Mouse (Mus musculus): Measurements from ENCODE around the gene Rabl6.

Rabl6 gene

GRCm38 (mm10) chr2:25546811-25547491 lies 61.4 kb downstream of the Rabl6 start, which contains the start of gene Traf2:
Gene Traf2, minus strand, starts transcription at chr2:25546940.
- peak; percentile 100 for ATAC-seq (ENCODE audit: low TSS enrichment)

DNA sequence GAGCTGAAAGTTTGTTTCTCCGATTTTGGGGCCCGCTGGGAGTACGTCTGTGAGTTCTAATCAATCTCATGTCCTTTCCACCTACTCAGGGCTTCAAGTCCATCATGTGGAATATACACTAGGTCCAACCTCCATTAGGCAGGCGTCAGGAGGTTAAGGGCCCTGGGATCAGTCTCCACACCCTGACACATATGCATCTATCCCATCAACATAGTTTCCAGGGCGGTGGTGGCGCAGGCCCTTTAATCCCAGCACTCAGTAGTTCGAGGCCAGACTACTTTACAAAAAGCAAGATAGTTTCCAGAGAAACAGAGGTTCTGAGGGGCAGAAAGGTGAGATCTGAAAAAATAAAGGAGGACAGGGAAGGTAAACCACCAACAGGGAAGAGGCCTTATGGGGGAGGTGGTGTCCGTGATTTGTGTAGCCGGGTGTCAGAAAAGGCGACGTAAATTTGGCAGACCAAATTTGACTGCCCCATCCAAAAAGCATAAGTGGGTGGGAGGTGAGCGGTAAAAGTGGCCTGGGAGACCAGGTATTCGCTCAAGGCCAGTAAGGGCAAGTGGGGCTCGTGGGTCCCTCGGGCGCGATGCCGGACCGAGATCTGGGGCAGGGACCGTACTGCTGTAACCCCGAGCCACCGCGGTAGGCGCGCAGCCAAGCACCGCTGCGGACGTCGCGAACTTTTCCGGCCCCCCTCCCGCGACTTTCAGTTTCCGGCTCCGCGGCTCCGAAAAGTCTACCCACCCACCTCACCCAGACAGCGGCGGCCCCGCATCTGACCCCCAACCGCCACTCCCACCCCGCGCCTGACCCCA lies 62.1 kb downstream of the Rabl6 start:
- ATAC-seq (ENCODE audit: low TSS enrichment), result peak; percentile 11; the same call in 1 of the 2 replicates

DNA sequence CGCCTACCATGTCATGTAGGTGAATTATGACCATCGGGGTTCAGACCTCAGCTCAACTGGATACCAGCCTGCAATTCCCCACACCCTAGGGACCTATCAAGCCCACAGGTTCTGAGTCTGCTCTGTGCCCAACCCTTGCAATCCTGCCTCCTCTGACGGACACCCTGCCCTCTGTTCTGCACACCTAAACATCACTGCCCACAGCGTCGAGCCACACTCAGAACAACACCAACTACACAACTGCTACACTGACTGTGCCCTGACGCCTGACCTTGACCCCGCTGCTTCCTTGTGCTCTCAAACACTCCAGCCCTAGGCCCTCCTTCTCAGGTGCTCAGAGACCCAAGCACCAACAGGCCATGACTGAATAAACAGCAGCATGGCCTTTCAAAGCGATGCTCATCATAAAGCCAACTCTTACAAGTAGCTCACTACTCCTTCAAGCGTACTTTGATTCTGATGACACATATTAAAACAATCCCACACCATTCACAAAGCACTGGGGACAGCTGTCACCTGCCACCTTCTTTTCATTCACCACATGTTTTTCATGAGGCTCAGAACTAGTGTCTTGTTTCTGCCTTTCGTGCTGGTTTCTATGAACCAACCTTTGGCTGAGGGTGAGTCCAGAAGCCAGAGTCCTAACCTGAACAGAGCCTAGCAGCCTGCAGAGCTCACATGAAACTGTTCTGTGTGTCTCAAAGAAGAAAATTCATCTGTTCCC lies 66.5 kb downstream of the Rabl6 start:
- no peak for ATAC-seq (ENCODE audit: low TSS enrichment)

DNA sequence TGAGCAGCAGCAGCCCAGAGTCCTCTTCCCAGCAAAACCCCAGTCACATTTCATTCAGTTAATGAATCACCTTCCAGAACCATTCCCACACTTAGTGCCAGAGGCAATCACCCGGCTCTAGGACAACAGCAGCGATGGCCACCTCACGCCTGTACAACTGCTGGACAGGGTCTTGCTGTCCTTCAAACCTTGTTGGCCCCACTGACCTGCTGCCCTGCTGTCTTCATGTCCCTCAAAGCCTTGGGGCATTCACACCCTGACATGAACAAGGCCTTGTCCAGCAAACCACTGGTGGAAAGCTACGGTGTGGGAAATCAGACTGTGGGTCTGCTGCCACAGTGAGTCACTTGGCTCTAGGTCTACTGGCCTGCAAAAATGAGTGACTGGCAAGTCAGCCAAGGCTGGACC lies 67.8 kb downstream of the Rabl6 start:
- ATAC-seq (ENCODE audit: low TSS enrichment), result no peak

DNA sequence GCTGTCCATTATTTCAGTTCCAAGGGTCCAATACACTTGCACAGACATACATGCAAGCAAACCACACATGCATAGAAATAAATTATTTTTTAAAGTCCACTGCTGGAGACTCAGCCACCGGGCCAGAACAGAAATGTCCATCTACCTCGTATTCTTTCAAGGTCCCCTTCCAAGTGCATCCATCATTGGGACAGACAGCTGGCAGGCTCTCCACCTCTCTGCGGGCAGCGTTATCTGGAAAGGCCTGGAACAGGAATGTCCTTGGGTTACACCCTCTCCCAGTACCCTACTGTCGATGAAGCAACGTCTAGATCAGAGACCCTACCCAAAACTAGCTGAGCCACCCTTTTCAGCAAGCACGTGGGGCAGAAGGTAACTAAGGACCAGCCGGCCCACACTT lies 71.8 kb downstream of the Rabl6 start:
- no peak for ATAC-seq (ENCODE audit: low TSS enrichment)

- no peak for ATAC-seq (ENCODE audit: low TSS enrichment)
These were observed 73.5 kb downstream of the Rabl6 start for GRCm38 (mm10) chr2:25534866-25535182.

- ATAC-seq (ENCODE audit: low TSS enrichment), result no peak
These were observed 74.0 kb downstream of the Rabl6 start for GRCm38 (mm10) chr2:25534178-25534865.

DNA sequence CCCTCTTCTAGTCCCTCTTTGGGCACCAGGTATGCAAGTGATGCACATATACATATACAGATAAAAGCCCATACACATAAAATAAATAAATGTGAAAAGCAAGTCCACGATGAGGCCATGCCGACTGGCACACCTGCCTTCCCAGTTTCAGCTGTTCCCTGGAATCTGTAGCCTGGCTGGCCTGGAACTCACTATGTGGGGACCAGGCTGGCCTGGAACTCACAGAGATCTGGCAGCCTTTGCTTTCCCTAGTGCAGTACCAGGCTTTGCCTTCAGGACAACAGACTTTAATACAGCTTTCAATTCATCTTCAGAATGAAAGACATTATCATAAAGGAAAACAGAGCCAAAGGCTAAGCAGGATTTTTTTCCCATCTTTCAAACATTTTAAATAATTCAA lies 74.6 kb downstream of the Rabl6 start:
- ATAC-seq (ENCODE audit: low TSS enrichment), result no peak
